Mouse (Mus musculus): ENCODE data around the gene Olfr313. TPM values are rescaled to one million over a fixed set of nuclear protein-coding genes. Genes with fewer than 3 reads are reported as not detected.

Olfr313 gene
- total RNA-seq, 2 experiments from 2014 or later: not detected

DNA sequence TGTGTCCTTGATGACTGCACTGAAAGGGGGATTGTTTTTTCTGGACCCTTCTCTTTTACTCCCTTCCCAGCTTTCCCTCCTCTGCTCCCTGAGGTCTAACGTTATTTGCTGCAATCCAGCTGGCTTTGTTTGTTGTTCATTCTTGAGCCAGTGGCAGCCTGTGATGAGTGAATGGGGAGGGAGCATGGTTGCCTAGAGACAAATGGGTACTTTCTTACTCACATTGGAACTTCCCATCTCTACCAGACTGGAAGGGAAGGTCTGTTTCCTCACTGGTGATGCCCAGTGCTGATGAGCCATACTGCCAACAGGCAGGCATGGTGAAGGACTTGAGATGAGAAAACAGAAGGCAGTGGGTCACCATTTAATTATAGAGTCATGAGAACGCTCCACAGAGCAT lies 34.9 kb downstream of the Olfr313 start:
- DNase-seq: no peak

- no peak for DNase-seq
Measured at GRCm38 (mm10) chr11:58860744-58861143, 45.9 kb downstream of the Olfr313 start.

- DNase-seq: peak; percentile 65
Measured at GRCm38 (mm10) chr11:58867039-58867953, 52.5 kb downstream of the Olfr313 start, which contains the start of gene 2810021J22Rik. 2810021J22Rik (plus strand) TSS chr11:58867216.

- no peak for DNase-seq
Measured at GRCm38 (mm10) chr11:58867954-58868330, 53.1 kb downstream of the Olfr313 start.

Other genes starting within 250 kb of the Olfr313 start
- not detected for gene Olfr224, start 244.4 kb upstream of the Olfr313 start, total RNA-seq (2021)
- not detected for gene Olfr325, start 237.3 kb upstream of the Olfr313 start, total RNA-seq (2021)
- not detected for gene Olfr324, start 219.9 kb upstream of the Olfr313 start, total RNA-seq (2021)
- not detected for gene 2210407C18Rik, start 198.9 kb upstream of the Olfr313 start, total RNA-seq (2021)
- gene Olfr323, start 184.5 kb upstream of the Olfr313 start, total RNA-seq (2021): not detected
- under 1 TPM in 1 of 2 experiments, not detected in 1; 0.27 TPM for gene Trim58, start 174.5 kb upstream of the Olfr313 start, total RNA-seq (2021)
- not detected for gene Olfr322, start 156.2 kb upstream of the Olfr313 start, total RNA-seq (2021)
- not detected for gene Olfr320, start 133.9 kb upstream of the Olfr313 start, total RNA-seq (2021)
- not detected for gene Olfr319, start 115.8 kb upstream of the Olfr313 start, total RNA-seq (2021)
- gene Olfr318, start 91.0 kb upstream of the Olfr313 start, total RNA-seq (2021): not detected
- gene Olfr317, start 75.8 kb upstream of the Olfr313 start, total RNA-seq (2021): not detected
- not detected for gene Olfr316, start 62.3 kb upstream of the Olfr313 start, total RNA-seq (2021)
- not detected for gene Olfr315, start 41.8 kb upstream of the Olfr313 start, total RNA-seq (2021)
- gene Olfr314, start 32.0 kb upstream of the Olfr313 start, total RNA-seq (2021): not detected
- gene Fam183b, start 13.0 kb upstream of the Olfr313 start, total RNA-seq (2021): not detected
- not detected for gene Olfr312, start 14.2 kb downstream of the Olfr313 start, total RNA-seq (2021)
- not detected for gene Olfr311, start 24.3 kb downstream of the Olfr313 start, total RNA-seq (2021)
- 1 to 10 TPM; 2.4 to 2.5 TPM for gene Gm12258, start 32.2 kb downstream of the Olfr313 start, total RNA-seq (2021)
- 1 to 10 TPM; 2.5 to 3.0 TPM for gene 2810021J22Rik, start 52.2 kb downstream of the Olfr313 start, total RNA-seq (2021)
- 1 to 10 TPM; 6.0 to 6.5 TPM for gene Zfp39, start 89.2 kb downstream of the Olfr313 start, total RNA-seq (2021)
- 1 to 10 TPM in 1 of 2 experiments, not detected in 1; 1.1 TPM for gene Btnl10, start 102.9 kb downstream of the Olfr313 start, total RNA-seq (2021)
- 100 to 1,000 TPM; 160 to 172 TPM for gene Rnf187, start 123.9 kb downstream of the Olfr313 start, total RNA-seq (2021)
- 1 to 10 TPM; 7.3 to 8.0 TPM for gene Hist3h2ba, start 133.9 kb downstream of the Olfr313 start, total RNA-seq (2021)
- gene Hist3h2a, start 139.7 kb downstream of the Olfr313 start, total RNA-seq (2021): 10 to 100 TPM; 25.1 to 25.6 TPM
- gene Trim17, start 139.7 kb downstream of the Olfr313 start, total RNA-seq (2021): under 1 TPM; 0.14 TPM
- 10 to 100 TPM; 11.1 to 15.4 TPM for gene Trim11, start 163.1 kb downstream of the Olfr313 start, total RNA-seq (2021)